Mouse (Mus musculus) spleen, adult 2 months (tissue): ENCODE data around the gene Taldo1.

Experiments used
- CTCF ChIP-seq: fragments of 200-500 bp; IDR thresholded peaks from 2 replicates; pipeline ENCODE4 v1.5.1; 2011; ENCODE audit warnings: mild to moderate bottlenecking, inconsistent platforms; ENCODE audit not compliant: insufficient read depth, insufficient read length, insufficient replicate concordance; ENCODE audit errors: extremely low read depth
- POLR2A ChIP-seq: fragments of 200-500 bp; IDR thresholded peaks from 2 replicates; pipeline ENCODE4 v1.6.1; 2011; ENCODE audit warnings: low read depth, low read length, inconsistent platforms

GRCm38 (mm10) chr7:141363106-141363751 lies 28.8 kb upstream of the Taldo1 start:
- TF ChIP-seq POLR2A (no peak), CTCF (peak; percentile 65; the same call in 1 of the 2 replicates)
